Mouse (Mus musculus) bone marrow, adult 2 months (tissue): ENCODE measurements around the gene Ankrd9.

Source experiments
- CTCF ChIP-seq: fragments of 200-500 bp; IDR thresholded peaks from 2 replicates; pipeline ENCODE4 v1.5.1; 2011; ENCODE audit warnings: low read length, control low read depth; ENCODE audit not compliant: control insufficient read depth, insufficient read depth
- POLR2A ChIP-seq: fragments of 200-500 bp; IDR thresholded peaks from 2 replicates; pipeline ENCODE4 v1.6.1; 2011; ENCODE audit warnings: low read depth, mild to moderate bottlenecking, control low read depth, low read length, borderline replicate concordance; ENCODE audit not compliant: control insufficient read depth

DNA sequence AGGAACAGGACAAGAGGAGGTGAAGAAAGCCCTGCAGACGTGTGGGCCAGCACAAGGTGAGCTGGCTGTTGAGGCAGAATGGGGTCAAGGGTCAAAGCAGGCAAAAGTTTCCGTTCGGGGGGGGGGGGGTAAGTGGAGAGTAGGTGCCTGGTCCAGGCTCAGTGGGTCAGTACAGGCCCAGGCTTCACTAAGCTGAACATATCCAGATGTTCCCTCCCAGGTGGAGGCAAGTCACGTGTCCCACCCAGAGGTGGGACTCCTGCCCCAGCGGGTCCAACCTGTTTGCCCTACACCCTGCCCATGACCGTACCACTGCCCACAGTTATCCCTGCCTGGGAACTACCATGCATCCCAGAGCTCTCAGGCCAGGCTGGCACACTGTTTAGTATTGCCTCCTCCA lies 27.0 kb upstream of the Ankrd9 start:
- TF ChIP-seq CTCF, result no peak
- TF ChIP-seq POLR2A, result no peak
